Mouse (Mus musculus) lung, postnatal 0 days (tissue): Measurements from ENCODE around the gene Slc35g1. TPM values are rescaled to one million over a fixed set of nuclear protein-coding genes. Genes with fewer than 3 reads are reported as not detected.

Source experiments
- ATAC-seq: fragments of 200-750 bp; cut with Nextera tagmentation; 2 replicates; pipeline ENCODE4 v1.8.0; 2017; ENCODE audit warnings: moderate library complexity
- DNase-seq: peaks from one replicate; pipeline ENCODE4 v3.0.0-alpha.2; 2016; ENCODE audit warnings: low spot score
- H3K27ac ChIP-seq: fragments of 300-500 bp; sonication (generic); 2 replicates; pipeline ENCODE4 v1.5.1; 2014; ENCODE audit warnings: antibody characterized with exemption, mild to moderate bottlenecking, low read length, mixed read lengths
- H3K27me3 ChIP-seq: fragments of 300-500 bp; sonication (generic); replicated peaks from 2 replicates; pipeline ENCODE4 v1.6.1; 2014; ENCODE audit warnings: low read length, mixed read lengths; ENCODE audit not compliant: insufficient read depth
- H3K36me3 ChIP-seq: fragments of 300-500 bp; sonication (generic); 2 replicates; pipeline ENCODE4 v1.6.1; 2014; ENCODE audit warnings: low read length, mixed read lengths; ENCODE audit not compliant: insufficient read depth
- H3K4me1 ChIP-seq: fragments of 300-500 bp; sonication (generic); 2 replicates; pipeline ENCODE4 v1.6.1; 2014; ENCODE audit warnings: antibody characterized with exemption, low read depth, low read length, mixed read lengths; ENCODE audit not compliant: insufficient read depth
- H3K4me2 ChIP-seq: fragments of 300-500 bp; sonication (generic); replicated peaks from 2 replicates; pipeline ENCODE4 v1.6.1; 2014; ENCODE audit warnings: low read depth, mild to moderate bottlenecking, low read length, moderate library complexity, mixed read lengths
- H3K4me3 ChIP-seq: fragments of 300-500 bp; sonication (generic); 2 replicates; pipeline ENCODE4 v1.5.1; 2014; ENCODE audit warnings: low read depth, low read length
- H3K9ac ChIP-seq: fragments of 300-500 bp; sonication (generic); replicated peaks from 2 replicates; pipeline ENCODE4 v1.6.1; 2014; ENCODE audit warnings: low read depth, mild to moderate bottlenecking
- H3K9me3 ChIP-seq: fragments of 300-500 bp; sonication (generic); 2 replicates; pipeline ENCODE4 v1.6.1; 2016; ENCODE audit warnings: low read length, mixed read lengths
- CTCF ChIP-seq: IDR thresholded peaks from 2 replicates; pipeline ENCODE4 v1.5.1; 2016; ENCODE audit warnings: antibody characterized with exemption, mild to moderate bottlenecking
- EP300 ChIP-seq: IDR thresholded peaks from 2 replicates; pipeline ENCODE4 v1.6.1; 2016; ENCODE audit warnings: antibody characterized with exemption, mild to moderate bottlenecking, control low read depth
- WGBS: fragments of 180-500 bp; shearing (Covaris S2); extraction: QIAGEN DNeasy Blood & Tissue Kit; methylation state at CpG from one replicate; pipeline ENCODE4 v1.1.7; 2014; 5-methylcytosine and 5-hydroxymethylcytosine counted together
- polyA plus RNA-seq: library from polyadenylated mRNA; unstranded; fragments of >200 nt; fragmentation: Nextera tagmentation; extraction: Ambion mirVana; gene quantifications from 2 replicates; pipeline ENCODE4 v1.2.1, GENCODE M21; 2015

Slc35g1 gene
- polyA plus RNA-seq, 1 experiment from 2014 or later, result 3.2 TPM

GRCm38 (mm10) chr19:38354279-38354678 lies 41.5 kb upstream of the Slc35g1 start:
- no peak for ATAC-seq
- no peak for DNase-seq

GRCm38 (mm10) chr19:38354819-38355360 lies 40.9 kb upstream of the Slc35g1 start:
- Histone ChIP-seq H3K9me3 (no peaks in the 10 kb centered on the region), H3K9ac (no peak overlapping the region), H3K4me2 (no peak overlapping the region), H3K4me1 (no peaks in the 10 kb centered on the region), H3K4me3 (no peak overlapping the region), H3K27ac (no peak overlapping the region), H3K36me3 (no peaks in the 10 kb centered on the region), H3K27me3 (no peaks in the 10 kb centered on the region)
- TF ChIP-seq CTCF, result peak; percentile 21; the same call in 1 of the 2 replicates
- no peak for TF ChIP-seq EP300
- 52% methylated on average over 10 of the region's 10 CpGs for WGBS
- ATAC-seq, result no peak
- DNase-seq, result no peak

More at GRCm38 (mm10) chr19:38354279-38354678, 41.5 kb upstream of the Slc35g1 start:
- H3K27me3 ChIP-seq, result no peaks in the 10 kb centered on the region
- TF ChIP-seq CTCF (no peak), EP300 (no peak)
- whole genome bisulfite sequencing, result 94% methylated on average over 1 of the region's 1 CpGs
- no peak overlapping the region for H3K4me2 ChIP-seq
- no peak overlapping the region for H3K27ac ChIP-seq
- no peak overlapping the region for H3K4me3 ChIP-seq
- no peak overlapping the region for H3K9ac ChIP-seq
- H3K36me3 ChIP-seq, result no peaks in the 10 kb centered on the region
- H3K4me1 ChIP-seq, result no peaks in the 10 kb centered on the region
- no peaks in the 10 kb centered on the region for H3K9me3 ChIP-seq

- ATAC-seq, result no peak
- no peaks in the 10 kb centered on the region for H3K4me1 ChIP-seq
- H3K4me3 ChIP-seq, result no peak overlapping the region
- no peaks in the 10 kb centered on the region for H3K27me3 ChIP-seq
- WGBS, result 75% methylated on average over 8 of the region's 8 CpGs
- H3K9ac ChIP-seq, result no peak overlapping the region
- no peak overlapping the region for H3K27ac ChIP-seq
- no peak for DNase-seq
- no peaks in the 10 kb centered on the region for H3K9me3 ChIP-seq
- H3K4me2 ChIP-seq, result no peak overlapping the region
- H3K36me3 ChIP-seq, result no peaks in the 10 kb centered on the region
- no peak for TF ChIP-seq EP300
- no peak for TF ChIP-seq CTCF
These were observed 39.5 kb upstream of the Slc35g1 start for GRCm38 (mm10) chr19:38356211-38356828.

GRCm38 (mm10) chr19:38357956-38358623 lies 37.7 kb upstream of the Slc35g1 start:
- Histone ChIP-seq H3K36me3 (no peaks in the 10 kb centered on the region), H3K4me1 (no peaks in the 10 kb centered on the region), H3K4me3 (no peak overlapping the region), H3K9me3 (no peaks in the 10 kb centered on the region), H3K27me3 (no peaks in the 10 kb centered on the region), H3K4me2 (no peak overlapping the region), H3K27ac (no peak overlapping the region), H3K9ac (no peak overlapping the region)
- 41% methylated on average over 9 of the region's 9 CpGs for WGBS
- TF ChIP-seq EP300, result no peak
- no peak for TF ChIP-seq CTCF
- no peak for ATAC-seq
- DNase-seq, result no peak

- H3K9me3 ChIP-seq, result no peaks in the 10 kb centered on the region
- no peak for DNase-seq
- 69% methylated on average over 1 of the region's 1 CpGs for WGBS
These were observed 36.5 kb upstream of the Slc35g1 start for GRCm38 (mm10) chr19:38359287-38359686.

GRCm38 (mm10) chr19:38361850-38362249 lies 33.9 kb upstream of the Slc35g1 start:
- Histone ChIP-seq H3K36me3 (no peaks in the 10 kb centered on the region), H3K4me2 (no peak overlapping the region), H3K27me3 (no peaks in the 10 kb centered on the region), H3K27ac (no peak overlapping the region), H3K4me3 (no peak overlapping the region), H3K4me1 (no peaks in the 10 kb centered on the region), H3K9ac (no peak overlapping the region), H3K9me3 (no peaks in the 10 kb centered on the region)
- no peak for TF ChIP-seq EP300
- no peak for TF ChIP-seq CTCF
- DNase-seq (no peak), ATAC-seq (no peak)
- WGBS, result 71% methylated on average over 2 of the region's 2 CpGs

More at GRCm38 (mm10) chr19:38359287-38359686, 36.5 kb upstream of the Slc35g1 start:
- no peaks in the 10 kb centered on the region for H3K27me3 ChIP-seq
- H3K4me1 ChIP-seq, result no peaks in the 10 kb centered on the region
- H3K4me2 ChIP-seq, result no peak overlapping the region
- no peaks in the 10 kb centered on the region for H3K36me3 ChIP-seq
- TF ChIP-seq CTCF, result no peak
- TF ChIP-seq EP300, result no peak
- H3K9ac ChIP-seq, result no peak overlapping the region
- no peak overlapping the region for H3K27ac ChIP-seq
- ATAC-seq, result no peak
- H3K4me3 ChIP-seq, result no peak overlapping the region
